8 mouse cellular contexts compared by ENCODE assay signal in genomic region chr7:128417930-128418779, GRCm38 (mm10). TPM values are rescaled to one million over a fixed set of nuclear protein-coding genes. Genes with fewer than 3 reads are reported as not detected.
DNase-seq lines count a peak whose midpoint lies in the region; ATAC-seq and TF ChIP-seq lines count a peak whose summit lies in the region.

Gene Rgs10 (minus strand): TSS chr7:128418758.

- H3K27me3 ChIP-seq in G1E (ENCODE audit: insufficient read depth, low read length) = no peaks in the 10 kb centered on the region; the same call in 1 of the 2 replicates
- H3K27me3 ChIP-seq in hindbrain, embryonic 11.5 days (ENCODE audit: control insufficient read depth, insufficient read depth, low read length) = peaks cover 45% of the 10 kb centered on the region

- H3K36me3 ChIP-seq in G1E (replicated peaks) = peaks cover 22% of the 10 kb centered on the region
- no peaks in the 10 kb centered on the region for H3K36me3 ChIP-seq in hindbrain, embryonic 11.5 days (ENCODE audit: control insufficient read depth, insufficient read depth, low read length)

- H3K4me2 ChIP-seq in hindbrain, embryonic 11.5 days (replicated peaks; ENCODE audit: low read depth, low read length) = peak within 1 kb of the TSS; percentile 90

- DNase-seq in G1E (ENCODE audit: low spot score) = peak; percentile 68
- peak; percentile 21 for DNase-seq in cerebellum, adult 8-10 months
- peak; percentile 37 to 56 for DNase-seq in frontal cortex, postnatal 10 days (ENCODE audit: low spot score in 2 of 2)
- peak; percentile 73 for DNase-seq in hindbrain, embryonic 11.5 days (ENCODE audit: low spot score)
- DNase-seq in layer of hippocampus, postnatal 14 days (ENCODE audit: low spot score in 2 of 2) = peak; percentile 41 to 47
- peak; percentile 40 for DNase-seq in lung, postnatal 25 days (ENCODE audit: low spot score)
- DNase-seq in retina, embryonic 14.5 days (ENCODE audit: low spot score) = peak; percentile 69
- DNase-seq in urinary bladder, adult 2 months (ENCODE audit: low spot score) = peak; percentile 60

- peak within 1 kb of the TSS; percentile 57 for H3K9ac ChIP-seq in hindbrain, embryonic 11.5 days (ENCODE audit: low read depth, low read length)

- no peak for ATAC-seq in G1E (ENCODE audit: extremely low read depth, insufficient number of reproducible peaks, low FRiP score, poor library complexity, severe bottlenecking)
- peak; percentile 75 for ATAC-seq in hindbrain, embryonic 11.5 days (ENCODE audit: low FRiP score)

- TF ChIP-seq CTCF in G1E (IDR thresholded peaks at IDR 0.05; ENCODE audit: low read depth, low read length) = no peak

- peaks cover 76% of the 10 kb centered on the region for H3K4me1 ChIP-seq in G1E (ENCODE audit: insufficient read depth, low read depth, low read length)
- no peaks in the 10 kb centered on the region; the same call in none of the 2 replicates for H3K4me1 ChIP-seq in hindbrain, embryonic 11.5 days (replicated peaks; ENCODE audit: control insufficient read depth, insufficient read depth, low read length)

- H3K4me3 ChIP-seq in G1E (ENCODE audit: low read depth, low read length) = peak within 1 kb of the TSS; percentile 85
- peak within 1 kb of the TSS; percentile 72 for H3K4me3 ChIP-seq in hindbrain, embryonic 11.5 days (ENCODE audit: low read depth, low read length)

- no peaks in the 10 kb centered on the region for H3K9me3 ChIP-seq in G1E (replicated peaks)
- H3K9me3 ChIP-seq in hindbrain, embryonic 11.5 days (ENCODE audit: control insufficient read depth, low read length) = no peaks in the 10 kb centered on the region

- H3K27ac ChIP-seq in hindbrain, embryonic 11.5 days (ENCODE audit: low read depth, low read length) = no peak within 1 kb of the TSS

- under 1% methylated on average over 70 of the region's 102 CpGs for WGBS in hindbrain, embryonic 11.5 days

RNA-seq across cellular contexts. Expression of gene Rgs10, which starts in this region (rescaled TPM):
- total RNA-seq in G1E (2014; fragmentation: Nextera tagmentation) (156 and 172 TPM in 2 replicates), G1E (2017) (121 and 126 TPM in 2 replicates)
- 133 and 183 TPM in 2 replicates for polyA plus RNA-seq in G1E (2012)
- 12.4 TPM in 2 replicates for polyA plus RNA-seq in hindbrain, embryonic 11.5 days (2014; fragmentation: Nextera tagmentation; extraction: Ambion mirVana)
- total RNA-seq in layer of hippocampus, postnatal 14 days (2021) = 10 to 100 TPM; 46.5 to 55.4 TPM
- polyA plus RNA-seq in urinary bladder, adult 2 months (2012; rRNA removed) = 35.7 and 36.2 TPM in 2 replicates

Comparison
In these comparisons a context has a peak if more than half of its experiments do, and no peak if none do; other contexts are left out.
1. DNase-seq: peak in every context shown above with its lines; median percentile 73 in hindbrain, embryonic 11.5 days; 69 in retina, embryonic 14.5 days; 68 in G1E; 60 in urinary bladder, adult 2 months; 46 in frontal cortex, postnatal 10 days; 44 in layer of hippocampus, postnatal 14 days; 40 in lung, postnatal 25 days; 21 in cerebellum, adult 8-10 months.